Mouse (Mus musculus) colon, adult 2 months (tissue): ENCODE measurements around the gene Dnajb8. TPM values are rescaled to one million over a fixed set of nuclear protein-coding genes. Genes with fewer than 3 reads are reported as not detected.

Source experiments
- polyA plus RNA-seq: library from polyadenylated mRNA; depleted of rRNA; stranded (reverse); fragments of >200 nt; gene quantifications from 2 replicates; pipeline ENCODE4 v1.2.3, GENCODE M21; 2012; rRNA removed

The Dnajb8 gene
- polyA plus RNA-seq, result not detected in 2 replicates

DNA sequence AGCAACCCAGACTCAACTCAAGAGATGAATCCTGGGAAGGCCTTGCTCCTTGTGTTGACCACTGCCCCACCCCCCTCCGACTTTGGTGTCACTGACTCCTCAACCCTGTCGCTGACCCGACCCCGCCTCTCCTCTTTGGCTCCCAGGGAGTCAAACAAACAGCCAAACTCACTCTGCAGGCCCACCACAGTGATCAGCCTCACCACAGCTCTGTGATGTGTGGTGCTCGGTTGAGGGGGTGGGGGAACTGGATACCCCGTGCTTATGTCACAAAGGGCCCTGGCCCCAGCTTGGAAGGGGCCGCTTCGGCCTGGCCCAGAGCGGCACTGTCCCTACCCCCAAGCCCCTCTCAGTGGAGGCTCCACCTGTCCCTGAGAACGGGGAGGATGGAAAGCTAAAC, at the start of gene Dnajb8:
Gene Dnajb8, plus strand, starts transcription at position 301 of the 400 bp plus-strand sequence.

DNA sequence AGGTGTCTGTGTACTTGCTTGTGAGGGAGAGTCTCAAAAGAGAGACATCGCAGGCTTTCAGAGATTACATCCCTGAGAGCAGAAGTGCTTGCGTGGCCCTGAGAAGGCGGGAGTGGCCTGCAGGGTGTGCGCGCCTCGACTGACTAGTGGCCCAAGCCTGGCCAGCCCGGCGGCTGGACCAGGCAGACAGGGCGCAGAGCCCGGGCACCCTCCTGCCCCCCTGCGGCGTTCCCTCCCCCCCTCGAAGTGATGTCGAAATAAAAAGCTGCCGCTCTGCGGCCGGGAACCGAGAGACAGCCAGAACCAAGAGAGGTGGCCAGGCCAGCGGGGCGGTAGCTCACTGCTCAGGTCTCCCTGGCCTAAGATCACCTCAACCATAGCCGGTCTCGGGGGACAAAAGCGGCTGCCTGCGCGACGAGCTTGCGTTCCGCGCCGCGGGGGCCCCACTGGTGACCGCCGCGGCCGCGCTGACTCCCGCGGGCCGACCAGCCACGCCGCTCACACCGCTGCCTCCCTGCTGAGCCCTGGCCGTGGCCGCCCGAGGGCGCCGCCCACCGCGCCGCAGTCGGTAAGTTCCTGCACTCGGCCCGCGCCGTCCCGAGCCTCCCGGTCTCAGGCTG, 28.5 kb upstream of the Dnajb8 start, which contains the start of gene Gata2:
Gene Gata2, plus strand, starts transcription at position 459 of the 620 bp plus-strand sequence.

Other genes starting within 250 kb of the Dnajb8 start
- 6.9 and 8.9 TPM in 2 replicates for gene H1fx, start 240.6 kb upstream of the Dnajb8 start, polyA plus RNA-seq
- 101 and 119 TPM in 2 replicates for gene Rab7, start 177.0 kb upstream of the Dnajb8 start, polyA plus RNA-seq
- gene Rpn1, start 137.8 kb upstream of the Dnajb8 start, polyA plus RNA-seq, result 183 and 194 TPM in 2 replicates
- 5.7 and 10.2 TPM in 2 replicates for gene Gata2, start 28.4 kb upstream of the Dnajb8 start, polyA plus RNA-seq
- 17.3 and 19.5 TPM in 2 replicates for gene Eefsec, start 224.3 kb downstream of the Dnajb8 start, polyA plus RNA-seq
- 14.1 and 14.6 TPM in 2 replicates for gene Ruvbl1, start 243.1 kb downstream of the Dnajb8 start, polyA plus RNA-seq